Mouse (Mus musculus): ENCODE data around the gene Cyb5d1. TPM values are rescaled to one million over a fixed set of nuclear protein-coding genes. Genes with fewer than 3 reads are reported as not detected.

Gene Cyb5d1
- total RNA-seq, 2 experiments from 2014 or later, result 43.6 to 45.0 TPM

GRCm38 (mm10) chr11:69367616-69368355, 27.6 kb downstream of the Cyb5d1 start:
- DNase-seq (ENCODE audit: low spot score in 2 of 2), result no peak
- TF ChIP-seq CTCF (conservative IDR thresholded peaks at IDR 0.05), result 0 out of 2 replicates have a peak, but pooled peaks have one; percentile 5
- Histone ChIP-seq H3K4me3 (peak overlapping the region; percentile 87), H3K27ac (peak overlapping the region; percentile 99)

- H3K27ac ChIP-seq, result peak overlapping the region; percentile 99
- H3K4me3 ChIP-seq, result peak overlapping the region; percentile 87
- DNase-seq (ENCODE audit: low spot score in 2 of 2), result no peak
- TF ChIP-seq CTCF (conservative IDR thresholded peaks at IDR 0.05), result no peak
These were observed 28.4 kb downstream of the Cyb5d1 start for GRCm38 (mm10) chr11:69366855-69367615.

GRCm38 (mm10) chr11:69366157-69366854, 29.1 kb downstream of the Cyb5d1 start:
- peak; percentile 95 to 97 for DNase-seq (ENCODE audit: low spot score in 2 of 2)
- TF ChIP-seq CTCF (conservative IDR thresholded peaks at IDR 0.05), result peak; percentile 53
- peak overlapping the region; percentile 99 for H3K27ac ChIP-seq
- H3K4me3 ChIP-seq, result peak overlapping the region; percentile 87

GRCm38 (mm10) chr11:69365722-69366121, 29.7 kb downstream of the Cyb5d1 start:
- H3K27ac ChIP-seq, result peak overlapping the region; percentile 99
- TF ChIP-seq CTCF (conservative IDR thresholded peaks at IDR 0.05), result no peak
- peak overlapping the region; percentile 87 for H3K4me3 ChIP-seq
- DNase-seq (ENCODE audit: low spot score in 2 of 2), result no peak

- TF ChIP-seq CTCF (conservative IDR thresholded peaks at IDR 0.05), result no peak; the same call in none of the 2 replicates
- Histone ChIP-seq H3K4me3 (peak overlapping the region; percentile 25), H3K27ac (peak overlapping the region; percentile 99)
- DNase-seq (ENCODE audit: low spot score in 2 of 2), result peak; percentile 87 to 91
These were observed 30.5 kb downstream of the Cyb5d1 start for GRCm38 (mm10) chr11:69364910-69365309.

GRCm38 (mm10) chr11:69364376-69364775, 31.1 kb downstream of the Cyb5d1 start:
- peak overlapping the region; percentile 1; the same call in 1 of the 2 replicates for H3K4me3 ChIP-seq
- TF ChIP-seq CTCF (conservative IDR thresholded peaks at IDR 0.05), result no peak
- DNase-seq (ENCODE audit: low spot score in 2 of 2), result no peak
- H3K27ac ChIP-seq, result peak overlapping the region; percentile 99

- Histone ChIP-seq H3K4me3 (no peak overlapping the region), H3K27ac (no peak overlapping the region)
- no peak for DNase-seq (ENCODE audit: low spot score in 2 of 2)
- TF ChIP-seq CTCF (conservative IDR thresholded peaks at IDR 0.05), result peak; percentile 32
These were observed 33.0 kb downstream of the Cyb5d1 start for GRCm38 (mm10) chr11:69362479-69362878.

- Histone ChIP-seq H3K27ac (no peak overlapping the region), H3K4me3 (no peak overlapping the region)
- no peak for DNase-seq (ENCODE audit: low spot score in 2 of 2)
- no peak for TF ChIP-seq CTCF (conservative IDR thresholded peaks at IDR 0.05)
These were observed 33.4 kb downstream of the Cyb5d1 start for GRCm38 (mm10) chr11:69362021-69362420.

GRCm38 (mm10) chr11:69357690-69358089, 37.7 kb downstream of the Cyb5d1 start:
- no peak for TF ChIP-seq CTCF (conservative IDR thresholded peaks at IDR 0.05)
- DNase-seq (ENCODE audit: low spot score in 2 of 2), result no peak
- Histone ChIP-seq H3K27ac (no peak overlapping the region), H3K4me3 (no peak overlapping the region)

- DNase-seq (ENCODE audit: low spot score in 2 of 2), result no peak
- TF ChIP-seq CTCF (conservative IDR thresholded peaks at IDR 0.05), result no peak
- H3K4me3 ChIP-seq, result no peak overlapping the region
- H3K27ac ChIP-seq, result no peak overlapping the region
These were observed 38.9 kb downstream of the Cyb5d1 start for GRCm38 (mm10) chr11:69356544-69356943.

GRCm38 (mm10) chr11:69346441-69346840, 49.0 kb downstream of the Cyb5d1 start:
- TF ChIP-seq CTCF (conservative IDR thresholded peaks at IDR 0.05), result no peak
- H3K4me3 ChIP-seq, result no peak overlapping the region
- no peak for DNase-seq (ENCODE audit: low spot score in 2 of 2)
- no peak overlapping the region for H3K27ac ChIP-seq

Other genes with a start within 250 kb of the Cyb5d1 start
- 10 to 100 TPM in 1 of 2 experiments, 1 to 10 TPM in 1; 8.7 to 12.2 TPM for gene Alox12b, start 238.6 kb downstream of the Cyb5d1 start, total RNA-seq (2021)
- 1 to 10 TPM; 7.5 to 8.2 TPM for gene Alox8, start 197.8 kb downstream of the Cyb5d1 start, total RNA-seq (2021)
- gene Gucy2e, start 158.6 kb downstream of the Cyb5d1 start, total RNA-seq (2021), result 1 to 10 TPM; 2.1 to 2.3 TPM
- 10 to 100 TPM; 13.9 to 17.8 TPM for gene Cntrob, start 71.9 kb downstream of the Cyb5d1 start, total RNA-seq (2021)
- gene Trappc1, start 71.7 kb downstream of the Cyb5d1 start, total RNA-seq (2021), result 10 to 100 TPM; 63.0 to 63.5 TPM
- gene Kcnab3, start 69.4 kb downstream of the Cyb5d1 start, total RNA-seq (2021), result 10 to 100 TPM; 20.6 to 26.1 TPM
- gene Rnf227, start 55.2 kb downstream of the Cyb5d1 start, total RNA-seq (2021), result 100 to 1,000 TPM; 110 to 117 TPM
- gene Chd3, start 26.2 kb downstream of the Cyb5d1 start, total RNA-seq (2021), result 100 to 1,000 TPM; 541 to 561 TPM
- gene Naa38, start 144 bp downstream of the Cyb5d1 start, total RNA-seq (2021), result 100 to 1,000 TPM; 109 to 127 TPM
- gene Tmem88, start 2.6 kb upstream of the Cyb5d1 start, total RNA-seq (2021), result 1 to 10 TPM; 2.6 to 5.0 TPM
- gene Kdm6b, start 18.0 kb upstream of the Cyb5d1 start, total RNA-seq (2021), result 10 to 100 TPM; 34.3 to 40.9 TPM
- gene Dnah2, start 153.5 kb upstream of the Cyb5d1 start, total RNA-seq (2021), result 1 to 10 TPM; 4.6 to 5.2 TPM
- gene Efnb3, start 164.6 kb upstream of the Cyb5d1 start, total RNA-seq (2021), result 100 to 1,000 TPM; 113 to 116 TPM
- 10 to 100 TPM; 12.0 to 14.3 TPM for gene Wrap53, start 184.6 kb upstream of the Cyb5d1 start, total RNA-seq (2021)
- 10 to 100 TPM; 28.5 to 32.3 TPM for gene Trp53, start 184.7 kb upstream of the Cyb5d1 start, total RNA-seq (2021)
- 100 to 1,000 TPM; 391 to 411 TPM for gene Atp1b2, start 210.3 kb upstream of the Cyb5d1 start, total RNA-seq (2021)
- gene Shbg, start 222.3 kb upstream of the Cyb5d1 start, total RNA-seq (2021), result not detected
- gene Sat2, start 226.4 kb upstream of the Cyb5d1 start, total RNA-seq (2021), result 10 to 100 TPM; 15.1 to 15.6 TPM
- 100 to 1,000 TPM; 138 to 143 TPM for gene Fxr2, start 237.4 kb upstream of the Cyb5d1 start, total RNA-seq (2021)

Measured in layer of hippocampus, adult 2 months (tissue).